ENCODE assay signal across 10 mouse cellular contexts in the genomic region with DNA sequence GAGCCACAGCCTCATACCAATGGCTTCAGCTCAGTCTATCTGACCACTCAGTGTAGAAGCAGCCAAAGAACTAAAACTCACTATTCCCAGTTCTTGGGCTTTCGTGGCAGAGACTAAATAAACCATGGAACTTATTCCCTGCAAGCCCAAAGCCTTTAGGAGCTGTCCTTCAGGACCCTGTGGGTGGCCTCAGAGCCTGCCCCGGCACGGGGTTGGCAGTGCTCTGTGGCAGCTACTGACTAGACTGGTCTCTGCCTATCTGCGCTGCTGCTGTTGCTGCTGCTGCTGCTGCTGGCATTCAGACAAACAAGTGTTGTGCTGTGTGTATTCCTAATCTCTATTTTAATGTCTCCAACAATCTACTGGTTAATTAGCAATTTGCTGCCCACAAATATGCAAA. TPM values are rescaled to one million over a fixed set of nuclear protein-coding genes. Genes with fewer than 3 reads are reported as not detected.
DNase-seq lines count a peak whose midpoint lies in the region; ATAC-seq lines count a peak whose summit lies in the region.
"Had no signal": no experiment of that assay in that cellular context is flagged by ENCODE, and none has a peak within 500 bp of the region (broad histone marks: within the 10 kb centered on the region; RNA-seq: fewer than 3 reads in every experiment).

No protein-coding gene starts in this region.

- H3K36me3 ChIP-seq in forebrain, embryonic 15.5 days, result no peaks in the 10 kb centered on the region
- no peaks in the 10 kb centered on the region for H3K36me3 ChIP-seq in midbrain, embryonic 12.5 days

- H3K27ac ChIP-seq in forebrain, embryonic 15.5 days (replicated peaks), result peak overlapping the region; percentile 94
- H3K27ac ChIP-seq in midbrain, embryonic 12.5 days (replicated peaks), result peak overlapping the region; percentile 44; the same call in 1 of the 2 replicates

- H3K4me2 ChIP-seq in forebrain, embryonic 15.5 days (replicated peaks), result peak overlapping the region; percentile 75
- peak overlapping the region; percentile 87 for H3K4me2 ChIP-seq in midbrain, embryonic 12.5 days (replicated peaks)

- no peaks in the 10 kb centered on the region for H3K27me3 ChIP-seq in forebrain, embryonic 15.5 days
- H3K27me3 ChIP-seq in midbrain, embryonic 12.5 days, result peaks cover 11% of the 10 kb centered on the region; the same call in 1 of the 2 replicates

- 2% methylated on average over 4 of the region's 4 CpGs for WGBS in forebrain, embryonic 15.5 days
- 13% methylated on average over 4 of the region's 4 CpGs for WGBS in midbrain, embryonic 12.5 days

- peaks cover 52% of the 10 kb centered on the region for H3K4me1 ChIP-seq in forebrain, embryonic 15.5 days
- peaks cover 49% of the 10 kb centered on the region for H3K4me1 ChIP-seq in midbrain, embryonic 12.5 days

- H3K9ac ChIP-seq in forebrain, embryonic 15.5 days (replicated peaks), result peak overlapping the region; percentile 56
- no peak overlapping the region for H3K9ac ChIP-seq in midbrain, embryonic 12.5 days (replicated peaks)

- intact Hi-C loops in heart, postnatal 10 days (cut with DNase I), result no loop called here

- H3K4me3 ChIP-seq in forebrain, embryonic 15.5 days, result peak overlapping the region; percentile 54
- no peak overlapping the region for H3K4me3 ChIP-seq in midbrain, embryonic 12.5 days

- no peaks in the 10 kb centered on the region for H3K9me3 ChIP-seq in forebrain, embryonic 15.5 days
- H3K9me3 ChIP-seq in midbrain, embryonic 12.5 days, result no peaks in the 10 kb centered on the region

- peak; percentile 29 to 46 for DNase-seq in heart, postnatal 10 days
- no peak for DNase-seq in heart, adult 18-20 months
- peak; percentile 32 for DNase-seq in NIH3T3 (ENCODE audit: low read depth)
- no peak for DNase-seq in cerebellum, adult 9-10 months
- no peak for DNase-seq in urinary bladder, postnatal 25 days (ENCODE audit: low spot score)
- no peak for DNase-seq in frontal cortex, postnatal 10 days (ENCODE audit: low spot score in 2 of 2)

- peak; percentile 64 for ATAC-seq in forebrain, embryonic 15.5 days (replicated peaks)
- ATAC-seq in midbrain, embryonic 12.5 days (ENCODE audit: low FRiP score, low read depth), result 0 out of 2 replicates have a peak, but pooled peaks have one; percentile 39

RNA-seq across cellular contexts. Expression of gene Siah3, which starts 1.1 kb away (rescaled TPM):
- total RNA-seq in heart, postnatal 10 days (2021), result under 1 TPM in 1 of 2 experiments, not detected in 1; 0.07 TPM
- total RNA-seq in heart, adult 18-20 months (2021), result not detected
- 3.8 and 5.2 TPM in 2 replicates for polyA plus RNA-seq in forebrain, embryonic 15.5 days (2015; fragmentation: Nextera tagmentation; extraction: Ambion mirVana)
- 1.4 and 1.9 TPM in 2 replicates for polyA plus RNA-seq in midbrain, embryonic 12.5 days (2016; fragmentation: Nextera tagmentation; extraction: Ambion mirVana)
- total RNA-seq: ES-E14 had no signal
- polyA plus RNA-seq: testis, adult 2 months had no signal

Comparison
In these comparisons a context has a peak if more than half of its experiments do, and no peak if none do; other contexts are left out.
1. DNase-seq: peak in heart, postnatal 10 days (2 of 2) and NIH3T3 (single experiment); none in heart, adult 18-20 months (0 of 2), cerebellum, adult 9-10 months (single experiment), urinary bladder, postnatal 25 days (single experiment) and frontal cortex, postnatal 10 days (0 of 2).